Mouse (Mus musculus): ENCODE data around the gene Pfkfb3. TPM values are rescaled to one million over a fixed set of nuclear protein-coding genes. Genes with fewer than 3 reads are reported as not detected.

Pfkfb3 gene
- polyA plus RNA-seq, 1 experiment from 2014 or later, result 12.6 TPM

DNA sequence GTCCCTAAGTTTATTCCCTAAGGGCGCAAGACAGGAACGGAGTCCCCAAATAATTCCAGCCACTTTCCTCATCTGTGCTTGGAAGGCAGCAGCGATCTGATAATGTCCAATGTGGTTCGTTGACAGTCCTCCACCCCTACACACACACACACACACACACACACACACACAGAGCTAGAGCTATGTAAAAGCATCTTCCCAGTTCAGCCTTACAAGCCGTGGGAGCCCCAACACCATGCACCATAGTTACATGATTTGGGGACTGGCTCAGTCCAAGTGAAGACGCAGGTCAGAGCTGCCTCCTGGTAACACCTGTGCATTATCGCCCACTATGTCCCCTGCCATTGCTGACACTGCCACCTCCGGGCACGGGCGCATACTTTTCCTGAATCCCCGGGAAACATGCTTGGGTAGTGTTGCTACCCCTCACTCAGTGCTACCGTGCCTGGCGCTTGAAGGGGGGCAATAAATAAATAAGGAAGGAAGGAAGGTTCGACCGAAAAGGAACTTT, 51.6 kb downstream of the Pfkfb3 start:
- peaks cover 39% of the 10 kb centered on the region for H3K4me1 ChIP-seq (replicated peaks)
- H3K27ac ChIP-seq (ENCODE audit: poor library complexity, severe bottlenecking), result peak overlapping the region; percentile 91
- H3K9ac ChIP-seq, result peak overlapping the region; percentile 74
- under 1% methylated on average over 15 of the region's 15 CpGs for WGBS
- no peaks in the 10 kb centered on the region for H3K9me3 ChIP-seq (replicated peaks)
- no peaks in the 10 kb centered on the region for H3K27me3 ChIP-seq (replicated peaks)
- H3K36me3 ChIP-seq, result peaks cover 9% of the 10 kb centered on the region
- peak overlapping the region; percentile 61 for H3K4me3 ChIP-seq
- peak; percentile 27 for ATAC-seq (ENCODE audit: insufficient number of reproducible peaks, low FRiP score)
- H3K4me2 ChIP-seq, result peak overlapping the region; percentile 91

DNA sequence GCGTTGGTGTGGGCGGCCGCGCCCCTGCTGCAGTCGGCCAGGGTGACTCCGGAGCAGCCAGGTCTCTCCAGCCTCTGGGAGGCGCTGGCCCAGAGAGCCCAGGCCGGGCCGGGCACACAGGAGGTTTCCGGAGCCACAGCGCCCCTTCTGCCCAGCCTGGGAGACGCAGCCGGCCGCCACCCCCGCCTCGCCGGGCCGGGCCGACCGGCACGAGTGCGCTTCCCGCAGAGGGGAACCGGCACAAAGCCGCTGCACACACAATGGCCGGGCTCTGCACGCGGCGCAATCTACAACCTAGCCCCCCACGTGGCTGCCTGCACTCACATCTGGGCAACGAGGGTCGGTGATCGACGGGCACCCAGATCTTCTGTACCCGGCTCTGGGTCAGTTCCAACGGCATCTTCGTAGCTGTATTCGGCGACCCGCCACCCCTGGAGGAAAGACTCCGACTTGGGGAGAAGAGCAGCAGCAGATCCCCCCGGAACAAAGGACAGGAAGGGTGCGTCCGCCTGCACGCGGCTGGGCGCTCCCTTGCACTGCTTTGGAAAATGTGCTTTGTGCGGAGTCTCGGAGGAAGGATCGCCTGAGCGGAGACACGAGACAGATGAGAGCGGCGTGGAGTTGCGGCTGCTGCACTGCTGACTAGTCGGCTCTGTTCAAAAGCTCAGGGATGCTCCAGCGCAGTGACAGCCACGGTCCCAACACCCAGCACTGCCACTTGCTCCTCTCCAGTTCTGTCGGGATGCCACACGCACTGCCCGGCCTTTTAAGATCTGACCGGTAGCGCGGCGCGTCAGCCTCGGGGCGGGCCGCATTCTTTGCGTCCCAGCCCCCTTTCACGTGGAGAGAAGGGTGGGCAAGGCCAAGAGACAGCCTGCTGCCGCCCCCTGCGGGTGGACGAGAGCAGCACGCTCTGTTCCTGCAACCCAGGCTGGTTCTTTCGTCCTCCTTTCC, 52.3 kb downstream of the Pfkfb3 start:
- Histone ChIP-seq H3K4me1 (replicated peaks) (peaks cover 44% of the 10 kb centered on the region), H3K9ac (peak overlapping the region; percentile 81), H3K9me3 (replicated peaks) (no peaks in the 10 kb centered on the region), H3K4me3 (peak overlapping the region; percentile 61), H3K27me3 (replicated peaks) (no peaks in the 10 kb centered on the region), H3K4me2 (peak overlapping the region; percentile 91), H3K27ac (ENCODE audit: poor library complexity, severe bottlenecking) (peak overlapping the region; percentile 91), H3K36me3 (peaks cover 14% of the 10 kb centered on the region)
- WGBS, result under 1% methylated on average over 76 of the region's 76 CpGs
- ATAC-seq (ENCODE audit: insufficient number of reproducible peaks, low FRiP score), result peak; percentile 81

DNA sequence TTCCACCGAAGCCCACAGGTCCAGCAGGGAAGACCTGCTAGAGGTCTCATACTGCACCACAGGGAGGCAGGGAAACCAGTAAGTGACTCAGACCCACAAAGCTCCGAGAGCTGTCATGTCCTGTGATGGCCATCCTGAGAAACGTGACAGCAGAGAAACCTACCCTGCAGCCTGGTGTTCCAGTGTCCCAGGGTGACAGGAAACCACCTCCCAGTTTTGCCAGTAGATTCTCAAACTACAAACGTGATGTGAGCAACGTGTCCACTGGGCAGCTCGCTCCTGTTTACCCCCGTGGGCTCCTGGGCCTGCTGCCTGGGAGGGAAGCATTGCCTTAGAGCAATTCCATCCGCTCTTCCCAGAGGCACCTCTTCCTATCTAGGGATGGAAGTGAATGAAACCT, 53.2 kb downstream of the Pfkfb3 start:
- no peaks in the 10 kb centered on the region for H3K9me3 ChIP-seq (replicated peaks)
- no peak for ATAC-seq (ENCODE audit: insufficient number of reproducible peaks, low FRiP score)
- peak overlapping the region; percentile 37; the same call in 1 of the 2 replicates for H3K27ac ChIP-seq (ENCODE audit: poor library complexity, severe bottlenecking)
- peaks cover 44% of the 10 kb centered on the region for H3K4me1 ChIP-seq (replicated peaks)
- H3K9ac ChIP-seq, result peak overlapping the region; percentile 81
- WGBS, result 4% methylated on average over 8 of the region's 8 CpGs
- no peaks in the 10 kb centered on the region for H3K27me3 ChIP-seq (replicated peaks)
- H3K36me3 ChIP-seq, result peaks cover 17% of the 10 kb centered on the region
- H3K4me2 ChIP-seq, result peak overlapping the region; percentile 91
- peak overlapping the region; percentile 61 for H3K4me3 ChIP-seq

DNA sequence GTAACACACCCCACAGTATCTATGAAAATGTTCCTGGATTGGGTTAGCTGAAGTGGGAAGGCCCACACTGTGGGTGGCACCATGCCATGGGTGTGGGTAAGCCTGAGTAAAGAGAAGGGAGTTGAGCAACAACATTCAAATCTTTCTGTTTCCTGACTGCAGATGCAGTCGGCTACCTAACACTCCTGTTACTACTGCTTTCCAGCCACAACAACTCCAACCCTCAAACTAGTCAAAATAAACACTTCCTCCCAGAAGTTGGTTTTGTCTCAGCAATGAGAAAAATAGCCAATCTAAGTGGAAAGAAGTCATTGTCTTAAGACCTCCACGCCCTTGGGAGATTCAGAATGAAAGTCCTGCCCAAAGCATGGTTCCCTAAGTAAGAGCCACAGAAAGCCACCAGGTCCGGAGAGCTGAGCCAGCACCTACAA, 57.3 kb downstream of the Pfkfb3 start:
- ATAC-seq (ENCODE audit: insufficient number of reproducible peaks, low FRiP score), result no peak
- peaks cover 34% of the 10 kb centered on the region for H3K4me1 ChIP-seq (replicated peaks)

DNA sequence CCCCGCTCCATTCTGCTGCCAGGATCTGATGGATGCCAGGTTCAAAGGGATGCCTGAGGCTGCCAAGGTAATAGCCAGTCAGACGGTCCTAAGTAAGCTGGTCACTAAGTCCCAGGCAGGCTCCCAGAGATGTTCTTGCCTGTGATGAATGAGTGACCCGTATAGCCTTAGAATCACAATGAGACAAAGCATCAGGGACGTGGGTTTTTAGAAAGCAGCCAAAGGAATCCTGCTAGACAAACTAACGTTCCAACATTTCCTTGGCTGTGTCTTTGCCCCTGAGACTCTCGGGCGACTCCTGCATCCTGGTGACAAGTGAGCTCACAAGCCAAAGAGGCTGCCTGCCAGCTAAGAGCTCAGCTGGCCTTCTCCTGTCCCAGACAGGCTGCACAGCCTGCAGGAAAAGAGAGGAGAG, 59.0 kb downstream of the Pfkfb3 start:
- 63% methylated on average over 7 of the region's 7 CpGs for WGBS
- no peak for ATAC-seq (ENCODE audit: insufficient number of reproducible peaks, low FRiP score)
- no peak overlapping the region for H3K4me3 ChIP-seq
- peaks cover 59% of the 10 kb centered on the region for H3K36me3 ChIP-seq
- H3K9ac ChIP-seq, result no peak overlapping the region
- peaks cover 28% of the 10 kb centered on the region for H3K4me1 ChIP-seq (replicated peaks)
- no peaks in the 10 kb centered on the region for H3K27me3 ChIP-seq (replicated peaks)
- no peaks in the 10 kb centered on the region for H3K9me3 ChIP-seq (replicated peaks)
- no peak overlapping the region for H3K27ac ChIP-seq (ENCODE audit: poor library complexity, severe bottlenecking)
- H3K4me2 ChIP-seq, result no peak overlapping the region

More for the DNA sequence above, 57.3 kb downstream of the Pfkfb3 start:
- Histone ChIP-seq H3K9me3 (replicated peaks) (no peaks in the 10 kb centered on the region), H3K4me3 (no peak overlapping the region), H3K36me3 (peaks cover 42% of the 10 kb centered on the region), H3K9ac (no peak overlapping the region), H3K27ac (ENCODE audit: poor library complexity, severe bottlenecking) (no peak overlapping the region), H3K4me2 (no peak overlapping the region), H3K27me3 (replicated peaks) (no peaks in the 10 kb centered on the region)
- WGBS, result 71% methylated on average over 3 of the region's 3 CpGs

DNA sequence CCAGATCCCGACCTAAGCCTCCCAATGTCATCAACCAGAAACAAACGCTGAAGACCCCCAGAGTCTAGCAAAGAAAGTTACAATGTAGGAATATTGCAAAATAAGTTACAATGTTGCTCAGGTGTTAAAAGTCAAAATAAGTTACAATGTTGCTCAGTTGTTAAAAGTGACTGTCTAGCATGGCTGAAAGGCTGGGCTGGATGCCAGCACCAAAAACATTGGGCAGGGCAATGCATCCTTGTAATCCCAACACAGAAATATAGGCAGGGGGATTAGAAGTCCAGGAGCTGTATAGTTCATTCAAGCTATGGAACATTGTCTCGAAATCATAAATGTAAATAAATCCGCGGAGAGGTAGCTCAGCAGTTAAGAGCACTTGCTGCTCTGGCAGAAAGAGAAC, 61.0 kb downstream of the Pfkfb3 start:
- WGBS, result 84% methylated on average over 5 of the region's 5 CpGs
- no peak overlapping the region for H3K4me2 ChIP-seq
- no peak overlapping the region for H3K9ac ChIP-seq
- no peaks in the 10 kb centered on the region for H3K27me3 ChIP-seq (replicated peaks)
- no peaks in the 10 kb centered on the region for H3K9me3 ChIP-seq (replicated peaks)
- H3K4me1 ChIP-seq (replicated peaks), result peaks cover 15% of the 10 kb centered on the region
- no peak overlapping the region for H3K27ac ChIP-seq (ENCODE audit: poor library complexity, severe bottlenecking)
- H3K36me3 ChIP-seq, result peaks cover 74% of the 10 kb centered on the region
- no peak for ATAC-seq (ENCODE audit: insufficient number of reproducible peaks, low FRiP score)
- H3K4me3 ChIP-seq, result no peak overlapping the region

DNA sequence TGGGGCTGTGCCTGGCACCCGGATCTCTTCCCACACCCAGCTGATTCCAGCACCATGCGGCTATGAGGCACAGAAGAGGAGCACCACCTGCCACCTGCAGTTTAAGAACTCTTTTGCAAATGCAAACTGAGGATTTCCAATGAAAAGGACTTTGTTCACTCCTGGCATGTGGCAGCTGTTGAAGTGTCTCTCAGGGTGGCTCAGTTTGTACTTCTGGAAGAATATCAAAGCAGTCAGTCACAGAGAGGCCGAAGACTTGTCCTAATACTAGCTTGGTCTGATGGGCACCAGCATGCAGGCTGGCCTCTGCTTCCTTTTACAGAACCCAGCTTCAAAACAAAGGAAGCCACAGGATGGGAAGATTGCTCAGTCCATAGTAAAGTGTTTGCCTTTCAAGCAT, 62.4 kb downstream of the Pfkfb3 start:
- Histone ChIP-seq H3K36me3 (peaks cover 75% of the 10 kb centered on the region), H3K4me2 (no peak overlapping the region), H3K27me3 (replicated peaks) (no peaks in the 10 kb centered on the region), H3K4me3 (no peak overlapping the region), H3K9ac (no peak overlapping the region), H3K9me3 (replicated peaks) (no peaks in the 10 kb centered on the region), H3K27ac (ENCODE audit: poor library complexity, severe bottlenecking) (no peak overlapping the region), H3K4me1 (replicated peaks) (peaks cover 9% of the 10 kb centered on the region)
- no peak for ATAC-seq (ENCODE audit: insufficient number of reproducible peaks, low FRiP score)
- WGBS, result 77% methylated on average over 3 of the region's 3 CpGs

DNA sequence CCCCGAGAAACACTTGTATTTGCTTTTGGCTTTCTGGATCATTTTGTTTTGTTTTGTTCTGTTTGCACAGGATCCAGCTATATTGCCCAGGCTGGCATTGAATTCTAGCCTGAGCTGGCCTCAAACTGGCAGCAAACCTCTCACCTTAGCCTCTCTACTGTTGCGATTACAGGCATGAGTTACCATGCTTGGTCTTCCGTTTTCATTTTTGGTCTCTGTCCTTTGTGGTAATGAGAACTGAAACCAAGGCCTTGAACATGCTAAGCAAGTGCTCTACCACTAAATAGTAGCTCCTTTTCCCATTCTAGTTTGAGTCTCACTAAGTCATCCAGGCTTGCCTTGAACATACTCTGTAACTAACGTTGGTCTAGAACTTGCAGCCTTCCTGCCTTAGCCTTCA, 63.3 kb downstream of the Pfkfb3 start:
- peaks cover 82% of the 10 kb centered on the region for H3K36me3 ChIP-seq
- peaks cover 9% of the 10 kb centered on the region for H3K4me1 ChIP-seq (replicated peaks)
- no peak overlapping the region for H3K27ac ChIP-seq (ENCODE audit: poor library complexity, severe bottlenecking)
- WGBS, result 89% methylated on average over 4 of the region's 4 CpGs
- no peak overlapping the region for H3K9ac ChIP-seq
- H3K4me2 ChIP-seq, result no peak overlapping the region
- no peak overlapping the region for H3K4me3 ChIP-seq
- no peak for ATAC-seq (ENCODE audit: insufficient number of reproducible peaks, low FRiP score)
- H3K9me3 ChIP-seq (replicated peaks), result no peaks in the 10 kb centered on the region
- H3K27me3 ChIP-seq (replicated peaks), result no peaks in the 10 kb centered on the region

DNA sequence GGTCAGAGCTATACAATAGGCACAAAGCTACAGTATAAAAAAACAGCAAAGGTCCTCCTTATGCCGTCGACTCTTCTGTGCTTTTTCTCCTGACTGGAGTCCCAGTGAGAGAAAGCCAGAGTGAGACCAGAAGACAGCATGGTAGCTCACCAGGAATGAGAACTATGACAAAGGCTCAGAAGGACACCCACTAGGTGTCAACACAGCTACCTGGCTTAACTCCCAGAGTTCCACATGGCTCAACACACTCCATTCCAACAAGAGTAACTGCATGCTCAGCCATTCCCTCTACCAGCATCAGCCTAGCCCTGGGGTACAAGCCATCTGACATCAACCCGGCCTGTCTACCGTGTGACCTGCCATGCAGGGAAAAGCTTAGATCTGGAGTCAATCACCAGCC, 70.7 kb downstream of the Pfkfb3 start:
- no peaks in the 10 kb centered on the region for H3K27me3 ChIP-seq (replicated peaks)
- no peak overlapping the region for H3K27ac ChIP-seq (ENCODE audit: poor library complexity, severe bottlenecking)
- H3K36me3 ChIP-seq, result peaks cover 99% of the 10 kb centered on the region
- no peak overlapping the region for H3K4me2 ChIP-seq
- WGBS, result 71% methylated on average over 4 of the region's 4 CpGs
- ATAC-seq (ENCODE audit: insufficient number of reproducible peaks, low FRiP score), result 0 out of 2 replicates have a peak, but pooled peaks have one; percentile 27
- H3K9me3 ChIP-seq (replicated peaks), result no peaks in the 10 kb centered on the region
- no peaks in the 10 kb centered on the region for H3K4me1 ChIP-seq (replicated peaks)
- H3K4me3 ChIP-seq, result no peak overlapping the region
- H3K9ac ChIP-seq, result no peak overlapping the region

DNA sequence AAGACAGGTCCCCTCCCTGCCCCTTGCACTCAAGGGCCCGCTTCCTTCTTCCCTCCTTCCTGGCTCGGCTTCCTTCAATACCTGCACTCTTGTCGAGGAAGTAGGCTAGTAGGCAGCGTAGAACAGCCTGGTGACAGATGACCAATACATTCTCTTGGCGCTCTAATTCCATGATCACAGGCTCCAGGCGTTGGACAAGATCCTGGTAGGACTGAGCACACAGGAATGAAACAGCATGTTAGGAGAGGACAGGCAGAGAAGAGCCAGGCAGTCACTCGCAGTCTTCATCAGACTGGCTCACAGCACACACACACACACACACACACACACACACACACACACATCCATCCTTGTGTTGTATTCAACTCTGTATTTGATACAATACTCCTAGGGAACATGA, 71.5 kb downstream of the Pfkfb3 start:
- 78% methylated on average over 7 of the region's 7 CpGs for WGBS

DNA sequence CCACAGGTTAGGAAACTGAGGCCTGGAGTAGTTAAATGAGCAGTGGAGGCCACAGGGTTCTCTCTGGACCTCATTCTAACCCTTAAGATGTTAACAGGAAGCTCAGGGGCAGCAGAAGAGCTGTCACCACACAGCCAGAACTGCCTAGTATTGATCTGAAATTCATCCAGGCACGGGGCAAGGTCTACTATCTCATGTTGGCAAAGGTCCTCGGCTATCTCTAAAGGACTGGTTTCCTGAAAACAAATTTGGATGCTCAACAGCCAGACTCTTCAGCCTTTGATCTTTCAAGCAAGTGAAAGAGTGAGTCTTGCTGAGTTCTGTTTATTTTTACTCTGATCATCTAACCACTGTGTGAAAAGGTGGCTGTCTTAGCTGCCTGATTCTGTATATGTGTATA, 74.9 kb downstream of the Pfkfb3 start:
- no peak for ATAC-seq (ENCODE audit: insufficient number of reproducible peaks, low FRiP score)
- Histone ChIP-seq H3K9me3 (replicated peaks) (no peaks in the 10 kb centered on the region), H3K4me3 (no peak overlapping the region), H3K36me3 (peaks cover 97% of the 10 kb centered on the region), H3K4me1 (replicated peaks) (no peaks in the 10 kb centered on the region), H3K4me2 (no peak overlapping the region), H3K9ac (no peak overlapping the region), H3K27ac (ENCODE audit: poor library complexity, severe bottlenecking) (no peak overlapping the region), H3K27me3 (replicated peaks) (no peaks in the 10 kb centered on the region)
- WGBS, result 42% methylated on average over 2 of the region's 2 CpGs

More for the DNA sequence above, 71.5 kb downstream of the Pfkfb3 start:
- Histone ChIP-seq H3K27ac (ENCODE audit: poor library complexity, severe bottlenecking) (no peak overlapping the region), H3K36me3 (peaks cover 99% of the 10 kb centered on the region), H3K9ac (no peak overlapping the region), H3K9me3 (replicated peaks) (no peaks in the 10 kb centered on the region), H3K4me2 (no peak overlapping the region), H3K4me3 (no peak overlapping the region), H3K4me1 (replicated peaks) (no peaks in the 10 kb centered on the region), H3K27me3 (replicated peaks) (no peaks in the 10 kb centered on the region)
- no peak for ATAC-seq (ENCODE audit: insufficient number of reproducible peaks, low FRiP score)
